Mouse (Mus musculus) lung, adult 2 months (tissue): Measurements from ENCODE around the gene Smurf2.

ENCODE experiments used
- CTCF ChIP-seq: fragments of 200-500 bp; IDR thresholded peaks from 2 replicates; pipeline ENCODE4 v1.5.1; 2011; ENCODE audit warnings: mild to moderate bottlenecking, low read length, control low read depth; ENCODE audit not compliant: insufficient read depth
- POLR2A ChIP-seq: fragments of 200-500 bp; IDR thresholded peaks from 2 replicates; pipeline ENCODE4 v1.6.1; 2011; ENCODE audit warnings: low read depth, mild to moderate bottlenecking, control low read depth, low read length, borderline replicate concordance; ENCODE audit errors: extremely low read depth

GRCm38 (mm10) chr11:106962310-106962709 lies 41.8 kb upstream of the Smurf2 start:
- no peak for TF ChIP-seq CTCF
- no peak for TF ChIP-seq POLR2A
